Mouse (Mus musculus) C2C12 (cell line): ENCODE measurements around the gene Rps6kb2. TPM values are rescaled to one million over a fixed set of nuclear protein-coding genes. Genes with fewer than 3 reads are reported as not detected.
A peak's percentile ranks its signal among the peaks of the same experiment; 100 is the strongest.

ENCODE experiments used
- H3K27me3 ChIP-seq: one replicate; pipeline ENCODE4 v1.6.1; 2011; ENCODE audit not compliant: control insufficient read depth, insufficient read depth, insufficient read length
- H3K36me3 ChIP-seq: one replicate; pipeline ENCODE4 v1.6.1; 2011; ENCODE audit not compliant: control insufficient read depth, insufficient read depth
- H3K4me3 ChIP-seq: one replicate; pipeline ENCODE4 v1.5.1; 2011; ENCODE audit warnings: mild to moderate bottlenecking, control low read depth; ENCODE audit not compliant: poor library complexity, insufficient read depth, severe bottlenecking
- H3K79me2 ChIP-seq: one replicate; pipeline ENCODE4 v1.6.1; 2011; ENCODE audit not compliant: control insufficient read depth, insufficient read depth
- H3K79me3 ChIP-seq: one replicate; pipeline ENCODE4 v1.6.1; 2011; ENCODE audit warnings: low read depth, control low read depth
- H3ac ChIP-seq: one replicate; pipeline ENCODE3; 2011; ENCODE audit warnings: low read depth; ENCODE audit not compliant: control insufficient read depth, insufficient read length
- CEBPB ChIP-seq: IDR thresholded peaks from one replicate; pipeline ENCODE4 v1.6.1; 2011; ENCODE audit warnings: low read depth, mild to moderate bottlenecking, control low read depth, moderate library complexity
- CTCF ChIP-seq: IDR thresholded peaks from one replicate; pipeline ENCODE4 v1.5.1; 2011; ENCODE audit not compliant: control insufficient read depth, insufficient read depth, insufficient read length
- FOSL1 ChIP-seq: IDR thresholded peaks from one replicate; pipeline ENCODE4 v1.8.0; 2011; ENCODE audit warnings: mild to moderate bottlenecking, low read length; ENCODE audit not compliant: poor library complexity, insufficient read depth, severe bottlenecking
- MAX ChIP-seq: IDR thresholded peaks from one replicate; pipeline ENCODE4 v1.6.1; 2011; ENCODE audit warnings: mild to moderate bottlenecking, control low read depth
- MYOD1 ChIP-seq: IDR thresholded peaks from one replicate; pipeline ENCODE4 v1.6.1; 2011; ENCODE audit warnings: low read depth; ENCODE audit not compliant: control insufficient read depth, insufficient read length
- MYOG ChIP-seq: IDR thresholded peaks from one replicate; pipeline ENCODE4 v1.6.1; 2011; ENCODE audit not compliant: control insufficient read depth, insufficient read length; ENCODE audit errors: extremely low read depth
- USF1 ChIP-seq: IDR thresholded peaks from one replicate; pipeline ENCODE4 v1.6.1; 2011; ENCODE audit warnings: low read depth, mild to moderate bottlenecking, control low read depth, moderate library complexity
- polyA plus RNA-seq: library from polyadenylated mRNA; unstranded; fragments of >200 nt; fragmentation: generic; extraction: Trizol; gene quantifications from one replicate; pipeline ENCODE4 v1.2.1, GENCODE M21; 2012; ENCODE audit warnings: missing spikeins

Gene Rps6kb2
- polyA plus RNA-seq, 1 experiment = 19.7 TPM

GRCm38 (mm10) chr19:4171393-4172290 lies 8.5 kb upstream of the Rps6kb2 start:
- TF ChIP-seq MYOD1 (no peak), FOSL1 (no peak), MAX (no peak), CEBPB (no peak), CTCF (no peak), USF1 (no peak), MYOG (no peak)
- Histone ChIP-seq H3K79me2 (no peaks in the 10 kb centered on the region), H3ac (no peak overlapping the region), H3K4me3 (no peak overlapping the region), H3K36me3 (no peaks in the 10 kb centered on the region), H3K27me3 (no peaks in the 10 kb centered on the region), H3K79me3 (no peaks in the 10 kb centered on the region)

- no peaks in the 10 kb centered on the region for H3K79me2 ChIP-seq
- no peaks in the 10 kb centered on the region for H3K79me3 ChIP-seq
- H3K36me3 ChIP-seq = no peaks in the 10 kb centered on the region
- no peaks in the 10 kb centered on the region for H3K27me3 ChIP-seq
- no peak overlapping the region for H3ac ChIP-seq
- TF ChIP-seq MAX = no peak
- no peak for TF ChIP-seq USF1
- no peak for TF ChIP-seq CTCF
- no peak overlapping the region for H3K4me3 ChIP-seq
Measured at GRCm38 (mm10) chr19:4170723-4171392, 7.7 kb upstream of the Rps6kb2 start.

GRCm38 (mm10) chr19:4169810-4170209 lies 6.7 kb upstream of the Rps6kb2 start:
- Histone ChIP-seq H3K36me3 (no peaks in the 10 kb centered on the region), H3ac (peak overlapping the region; percentile 68), H3K79me3 (no peaks in the 10 kb centered on the region), H3K4me3 (peak overlapping the region; percentile 30), H3K27me3 (no peaks in the 10 kb centered on the region), H3K79me2 (no peaks in the 10 kb centered on the region)
- TF ChIP-seq FOSL1 = no peak
- TF ChIP-seq CEBPB = no peak
- no peak for TF ChIP-seq USF1
- TF ChIP-seq MYOD1 = no peak
- no peak for TF ChIP-seq MAX

GRCm38 (mm10) chr19:4169378-4169784 lies 6.2 kb upstream of the Rps6kb2 start:
- no peaks in the 10 kb centered on the region for H3K27me3 ChIP-seq
- H3K4me3 ChIP-seq = peak overlapping the region; percentile 30
- no peaks in the 10 kb centered on the region for H3K79me3 ChIP-seq
- H3ac ChIP-seq = peak overlapping the region; percentile 68
- no peaks in the 10 kb centered on the region for H3K79me2 ChIP-seq
- H3K36me3 ChIP-seq = no peaks in the 10 kb centered on the region
- no peak for TF ChIP-seq MYOD1
- no peak for TF ChIP-seq USF1
- TF ChIP-seq CTCF = peak; percentile 99
- TF ChIP-seq CEBPB = no peak
- peak; percentile 85 for TF ChIP-seq MAX

GRCm38 (mm10) chr19:4166678-4167476 lies 3.7 kb upstream of the Rps6kb2 start:
- TF ChIP-seq FOSL1 = no peak
- TF ChIP-seq USF1 = no peak
- no peak for TF ChIP-seq MYOG
- no peak for TF ChIP-seq CEBPB
- H3K4me3 ChIP-seq = no peak overlapping the region
- H3K27me3 ChIP-seq = no peaks in the 10 kb centered on the region

More at GRCm38 (mm10) chr19:4166678-4167476, 3.7 kb upstream of the Rps6kb2 start:
- Histone ChIP-seq H3K79me3 (peaks cover 4% of the 10 kb centered on the region), H3K36me3 (peaks cover 3% of the 10 kb centered on the region), H3K79me2 (peaks cover 11% of the 10 kb centered on the region), H3ac (no peak overlapping the region)
